Mouse (Mus musculus) colon, adult 2 months (tissue): ENCODE measurements around the gene Nr1h3. TPM values are rescaled to one million over a fixed set of nuclear protein-coding genes. Genes with fewer than 3 reads are reported as not detected.

Experiments used
- polyA plus RNA-seq: library from polyadenylated mRNA; depleted of rRNA; stranded (reverse); fragments of >200 nt; gene quantifications from 2 replicates; pipeline ENCODE4 v1.2.3, GENCODE M21; 2012; rRNA removed

Nr1h3 gene
- 28.8 and 38.4 TPM in 2 replicates for polyA plus RNA-seq

DNA sequence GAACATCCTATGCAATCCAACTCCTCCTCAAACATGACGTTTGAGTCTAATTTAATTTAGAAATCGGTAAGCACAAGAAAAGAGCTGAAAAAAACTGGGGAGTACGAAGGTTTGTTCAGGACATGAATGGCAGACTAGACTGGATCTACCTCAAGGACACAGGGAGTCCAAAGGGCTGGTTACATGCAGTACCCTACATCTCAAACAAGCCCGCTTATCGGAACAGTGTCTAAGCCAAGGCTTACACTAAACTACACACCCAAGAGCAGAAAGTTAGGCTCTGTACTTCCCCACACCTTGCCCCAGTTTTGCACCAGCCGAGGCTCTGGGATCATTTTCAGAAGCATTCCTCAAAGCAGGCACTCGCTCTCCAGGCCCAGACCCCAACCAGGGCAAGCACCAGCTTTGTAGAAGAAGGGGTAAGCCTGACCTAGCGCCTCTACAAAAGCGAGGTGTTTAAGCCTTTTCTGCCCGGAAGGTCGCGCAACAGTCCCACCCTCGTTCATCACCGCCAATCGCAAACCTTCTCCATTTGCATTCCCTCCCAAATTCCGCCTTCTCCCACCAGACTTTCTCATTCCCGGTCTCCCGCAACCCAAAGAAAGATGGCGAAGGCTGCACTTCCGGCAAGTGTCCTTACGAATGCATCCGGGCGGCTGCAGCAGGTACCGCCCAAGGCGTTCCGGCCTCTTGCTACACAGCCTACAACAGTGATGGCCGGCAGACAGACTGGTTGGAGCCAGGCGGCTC is at the start of gene Nr1h3, which contains the start of gene Acp2:
TSS of gene Nr1h3 (minus strand) at position 613 of the 750 bp plus-strand sequence.
TSS of gene Acp2 (plus strand) at position 664 of the 750 bp plus-strand sequence.

DNA sequence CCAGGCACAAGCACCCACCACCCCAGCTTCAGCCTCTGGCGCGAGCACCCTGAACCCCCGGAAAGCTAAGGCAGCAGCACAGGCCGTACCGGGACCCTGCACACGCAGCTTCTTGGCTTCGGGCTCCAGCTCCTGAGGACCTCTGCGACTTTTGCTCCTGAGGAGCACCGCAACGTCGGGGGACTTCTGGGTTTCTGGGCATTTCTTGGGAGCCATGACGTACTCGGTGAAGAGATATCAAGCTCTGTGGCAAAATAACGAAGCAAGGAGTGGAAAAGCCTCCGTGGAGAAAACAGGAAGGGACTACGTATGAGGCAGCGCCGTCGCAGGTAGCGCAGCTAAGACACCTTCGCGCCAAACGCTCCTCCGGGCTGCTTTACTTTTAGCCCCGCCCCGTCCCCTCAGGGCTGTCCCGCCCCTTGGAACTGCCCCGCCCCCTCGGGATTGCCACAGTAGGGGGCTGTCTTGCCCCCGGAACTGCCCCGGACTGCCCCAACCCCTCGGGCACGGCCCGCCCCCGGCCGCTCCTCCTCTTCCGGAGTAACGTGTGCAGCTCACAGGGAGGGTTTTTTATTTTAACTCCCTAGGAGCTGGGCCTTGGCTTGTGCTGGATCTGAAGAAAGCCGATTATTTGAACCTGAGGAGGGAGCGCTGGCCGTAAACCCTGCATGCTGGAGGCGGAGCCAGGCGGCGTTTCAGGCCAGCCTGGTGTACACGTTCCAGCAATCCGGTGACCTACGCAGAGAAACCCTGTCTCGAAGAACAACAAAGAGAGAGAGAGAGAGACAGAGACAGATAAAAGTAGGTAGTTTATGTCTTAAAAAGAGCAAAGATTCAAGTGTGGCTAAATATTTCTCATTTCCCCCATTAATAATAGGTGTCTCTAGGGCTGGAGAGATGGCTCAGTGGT is 34.2 kb upstream of the Nr1h3 start, which contains the start of gene Ddb2:
TSS of gene Ddb2 (minus strand) at position 382 of the 910 bp plus-strand sequence.

DNA sequence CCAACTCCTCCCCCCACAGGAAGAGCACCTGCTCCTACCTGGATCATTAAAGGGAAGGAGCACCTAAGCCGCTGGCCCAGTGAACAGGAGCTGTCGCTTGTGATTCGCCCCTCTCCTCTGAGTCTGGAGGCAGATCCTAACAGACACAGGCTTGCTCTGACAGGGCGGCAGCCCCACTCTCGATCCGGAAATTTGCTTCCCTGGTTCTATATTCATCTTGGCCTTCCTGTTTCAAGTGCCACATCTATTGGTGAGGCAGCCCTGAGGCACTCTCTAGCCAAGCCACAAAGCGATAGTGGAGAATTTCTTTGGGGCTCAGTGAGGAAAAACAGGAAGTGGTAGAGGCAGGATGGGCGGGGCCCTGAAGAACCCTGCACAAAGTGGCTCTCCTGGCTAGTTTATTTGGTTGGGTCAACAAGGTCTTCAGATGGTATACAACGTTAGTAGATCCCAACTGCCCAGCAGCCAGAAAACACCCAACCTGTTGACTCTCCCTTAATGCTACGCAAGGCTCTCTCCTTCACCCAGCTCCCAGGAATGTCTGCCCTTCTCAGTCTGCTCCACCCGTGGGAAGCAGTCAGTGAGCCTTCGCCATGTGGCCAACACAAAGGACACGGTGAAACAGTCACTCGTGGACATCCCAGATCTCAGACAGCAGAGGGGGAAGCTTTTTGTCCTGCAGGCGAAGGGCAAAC is 18.8 kb downstream of the Nr1h3 start, which contains the start of gene Madd:
TSS of gene Madd (minus strand) at position 127 of the 695 bp plus-strand sequence.

Other genes with a start within 250 kb of the Nr1h3 start
- 0.41 and 0.86 TPM in 2 replicates for gene Rapsn, start 167.2 kb downstream of the Nr1h3 start, polyA plus RNA-seq
- gene Psmc3, start 148.8 kb downstream of the Nr1h3 start, polyA plus RNA-seq: 59.8 and 61.7 TPM in 2 replicates
- gene Slc39a13, start 132.4 kb downstream of the Nr1h3 start, polyA plus RNA-seq: 46.1 TPM in 2 replicates
- 15.6 and 22.3 TPM in 2 replicates for gene Spi1, start 120.4 kb downstream of the Nr1h3 start, polyA plus RNA-seq
- 0.02 TPM in 1 of 2 replicates, not detected in the other for gene Mybpc3, start 84.7 kb downstream of the Nr1h3 start, polyA plus RNA-seq
- 16.8 and 17.6 TPM in 2 replicates for gene Madd, start 19.0 kb downstream of the Nr1h3 start, polyA plus RNA-seq
- gene Acp2, start 51 bp upstream of the Nr1h3 start, polyA plus RNA-seq: 21.2 and 23.3 TPM in 2 replicates
- gene Ddb2, start 34.1 kb upstream of the Nr1h3 start, polyA plus RNA-seq: 8.8 and 10.1 TPM in 2 replicates
- gene Pacsin3, start 53.1 kb upstream of the Nr1h3 start, polyA plus RNA-seq: 15.4 and 18.1 TPM in 2 replicates
- 27.0 and 34.0 TPM in 2 replicates for gene Arfgap2, start 62.1 kb upstream of the Nr1h3 start, polyA plus RNA-seq
- gene 1110051M20Rik, start 241.9 kb upstream of the Nr1h3 start, polyA plus RNA-seq: 6.9 and 10.0 TPM in 2 replicates